Mouse (Mus musculus) 3134 (cell line): Measurements from ENCODE around the gene Wdhd1.

Source experiments
- DNase-seq: peaks from one replicate; pipeline ENCODE4 v3.0.0-alpha.2; 2011; ENCODE audit warnings: low spot score; ENCODE audit not compliant: insufficient read length; ENCODE audit errors: extremely low read depth

Gene Wdhd1

GRCm38 (mm10) chr14:47283568-47283967 lies 6.9 kb upstream of the Wdhd1 start:
- DNase-seq: no peak

- DNase-seq: no peak
Measured at GRCm38 (mm10) chr14:47281535-47281934, 4.9 kb upstream of the Wdhd1 start.

- DNase-seq: no peak
Measured at GRCm38 (mm10) chr14:47279058-47279457, 2.4 kb upstream of the Wdhd1 start.

GRCm38 (mm10) chr14:47276036-47276603 lies 537 bp downstream of the Wdhd1 start:
- no peak for DNase-seq

- DNase-seq: peak; percentile 11
Measured at GRCm38 (mm10) chr14:47275417-47275816, 1.2 kb downstream of the Wdhd1 start.

GRCm38 (mm10) chr14:47273751-47274150 lies 2.9 kb downstream of the Wdhd1 start:
- DNase-seq: no peak

- no peak for DNase-seq
Measured at GRCm38 (mm10) chr14:47269706-47270105, 7.0 kb downstream of the Wdhd1 start.

- DNase-seq: no peak
Measured at GRCm38 (mm10) chr14:47269056-47269455, 7.6 kb downstream of the Wdhd1 start.

- no peak for DNase-seq
Measured at GRCm38 (mm10) chr14:47265829-47266228, 10.8 kb downstream of the Wdhd1 start.

- DNase-seq: no peak
Measured at GRCm38 (mm10) chr14:47264866-47265265, 11.8 kb downstream of the Wdhd1 start.

GRCm38 (mm10) chr14:47249839-47250238 lies 26.8 kb downstream of the Wdhd1 start:
- DNase-seq: peak; percentile 10

- peak; percentile 57 for DNase-seq
Measured at GRCm38 (mm10) chr14:47242753-47243152, 33.9 kb downstream of the Wdhd1 start.

- DNase-seq: no peak
Measured at GRCm38 (mm10) chr14:47241046-47241445, 35.6 kb downstream of the Wdhd1 start.

GRCm38 (mm10) chr14:47240600-47240999 lies 36.1 kb downstream of the Wdhd1 start:
- DNase-seq: no peak

GRCm38 (mm10) chr14:47237286-47237685 lies 39.4 kb downstream of the Wdhd1 start:
- no peak for DNase-seq

- no peak for DNase-seq
Measured at GRCm38 (mm10) chr14:47236491-47236890, 40.2 kb downstream of the Wdhd1 start.

GRCm38 (mm10) chr14:47234526-47235250 lies 42.0 kb downstream of the Wdhd1 start:
- no peak for DNase-seq

- DNase-seq: no peak
Measured at GRCm38 (mm10) chr14:47234032-47234431, 42.6 kb downstream of the Wdhd1 start.

- no peak for DNase-seq
Measured at GRCm38 (mm10) chr14:47233602-47234001, 43.1 kb downstream of the Wdhd1 start.

GRCm38 (mm10) chr14:47229796-47230376 lies 46.8 kb downstream of the Wdhd1 start:
- no peak for DNase-seq

GRCm38 (mm10) chr14:47225931-47226330 lies 50.7 kb downstream of the Wdhd1 start:
- DNase-seq: no peak
